Mouse (Mus musculus) cortical plate, adult 2 months (tissue): ENCODE measurements around the gene Galm.

Experiments
- CTCF ChIP-seq: fragments of 200-500 bp; IDR thresholded peaks from 2 replicates; pipeline ENCODE4 v1.5.1; 2011; ENCODE audit warnings: mild to moderate bottlenecking, control low read depth, low read length; ENCODE audit not compliant: insufficient read depth; ENCODE audit errors: extremely low read depth
- POLR2A ChIP-seq: fragments of 200-500 bp; IDR thresholded peaks from 2 replicates; pipeline ENCODE4 v1.6.1; 2011; ENCODE audit warnings: mild to moderate bottlenecking, low read length, control low read depth; ENCODE audit not compliant: insufficient read depth; ENCODE audit errors: extremely low read depth

- TF ChIP-seq CTCF (no peak), POLR2A (no peak)
Observed at GRCm38 (mm10) chr17:80206301-80206670, 79.0 kb downstream of the Galm start.
